Mouse (Mus musculus) heart, embryonic 12.5 days (tissue): ENCODE measurements around the gene Strip1. TPM values are rescaled to one million over a fixed set of nuclear protein-coding genes. Genes with fewer than 3 reads are reported as not detected.

Experiments used
- ATAC-seq: fragments of 200-750 bp; cut with Nextera tagmentation; 2 replicates; pipeline ENCODE4 v1.8.0; 2017; ENCODE audit warnings: moderate TSS enrichment, moderate library complexity; ENCODE audit not compliant: insufficient number of reproducible peaks, low FRiP score
- H3K27ac ChIP-seq: fragments of 300-500 bp; sonication (generic); 2 replicates; pipeline ENCODE4 v1.5.1; 2016; ENCODE audit warnings: mild to moderate bottlenecking, moderate library complexity; ENCODE audit not compliant: poor library complexity, severe bottlenecking
- H3K27me3 ChIP-seq: fragments of 300-500 bp; sonication (generic); replicated peaks from 2 replicates; pipeline ENCODE4 v1.6.1; 2016; ENCODE audit warnings: mild to moderate bottlenecking, moderate library complexity
- H3K36me3 ChIP-seq: fragments of 300-500 bp; sonication (generic); 2 replicates; pipeline ENCODE4 v1.6.1; 2016; ENCODE audit warnings: mild to moderate bottlenecking, moderate library complexity
- H3K4me1 ChIP-seq: fragments of 300-500 bp; sonication (generic); replicated peaks from 2 replicates; pipeline ENCODE4 v1.6.1; 2016; ENCODE audit warnings: mild to moderate bottlenecking
- H3K4me2 ChIP-seq: fragments of 300-500 bp; sonication (generic); 2 replicates; pipeline ENCODE4 v1.6.1; 2016; ENCODE audit warnings: mild to moderate bottlenecking, moderate library complexity
- H3K4me3 ChIP-seq: fragments of 300-500 bp; sonication (generic); 2 replicates; pipeline ENCODE4 v1.5.1; 2016; ENCODE audit warnings: mild to moderate bottlenecking
- H3K9ac ChIP-seq: fragments of 300-500 bp; sonication (generic); 2 replicates; pipeline ENCODE4 v1.6.1; 2016; ENCODE audit warnings: mild to moderate bottlenecking, moderate library complexity
- H3K9me3 ChIP-seq: fragments of 300-500 bp; sonication (generic); replicated peaks from 2 replicates; pipeline ENCODE4 v1.6.1; 2016; ENCODE audit warnings: mild to moderate bottlenecking, moderate library complexity
- WGBS: fragments of 180-500 bp; shearing (Covaris S2); methylation state at CpG from one replicate; pipeline ENCODE4 v1.1.7; 2016; 5-methylcytosine and 5-hydroxymethylcytosine counted together
- polyA plus RNA-seq: library from polyadenylated mRNA; unstranded; fragments of >200 nt; fragmentation: Nextera tagmentation; extraction: Ambion mirVana; gene quantifications from 2 replicates; pipeline ENCODE4 v1.2.1, GENCODE M21; 2016

The Strip1 gene
- polyA plus RNA-seq, 1 experiment from 2014 or later: 43.6 TPM

- Histone ChIP-seq H3K9ac (no peak overlapping the region), H3K27me3 (no peaks in the 10 kb centered on the region), H3K27ac (no peak overlapping the region), H3K36me3 (peaks cover 58% of the 10 kb centered on the region), H3K4me3 (no peak overlapping the region), H3K4me2 (no peak overlapping the region), H3K9me3 (no peaks in the 10 kb centered on the region), H3K4me1 (peaks cover 8% of the 10 kb centered on the region)
- no peak for ATAC-seq
- WGBS: 94% methylated on average over 2 of the region's 2 CpGs
Observed at GRCm38 (mm10) chr3:107628551-107628950, 2.9 kb downstream of the Strip1 start.

DNA sequence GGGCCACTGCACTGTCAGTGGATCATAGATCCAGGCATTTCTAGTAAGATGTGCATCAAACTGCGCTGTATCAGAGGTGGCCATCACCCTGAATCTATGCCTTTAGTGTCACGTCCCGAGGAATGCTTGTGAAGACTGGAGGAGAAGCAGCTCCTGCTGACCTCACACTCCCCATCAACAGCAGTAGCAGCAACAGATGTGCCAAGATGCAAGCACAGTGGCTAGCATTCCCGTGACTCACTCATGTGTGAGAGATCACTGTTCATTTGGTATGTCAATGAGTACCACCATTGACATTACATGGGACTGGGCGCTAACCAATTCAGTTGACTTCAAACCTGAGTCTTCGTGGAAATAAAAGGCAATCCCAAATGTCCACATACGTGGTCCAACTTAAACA lies 3.9 kb downstream of the Strip1 start:
- peaks cover 67% of the 10 kb centered on the region for H3K36me3 ChIP-seq
- H3K9me3 ChIP-seq: no peaks in the 10 kb centered on the region
- no peaks in the 10 kb centered on the region for H3K27me3 ChIP-seq
- 90% methylated on average over 7 of the region's 7 CpGs for WGBS
- H3K4me2 ChIP-seq: no peak overlapping the region
- no peak for ATAC-seq
- H3K27ac ChIP-seq: no peak overlapping the region
- H3K9ac ChIP-seq: no peak overlapping the region
- peaks cover 8% of the 10 kb centered on the region for H3K4me1 ChIP-seq
- no peak overlapping the region for H3K4me3 ChIP-seq

DNA sequence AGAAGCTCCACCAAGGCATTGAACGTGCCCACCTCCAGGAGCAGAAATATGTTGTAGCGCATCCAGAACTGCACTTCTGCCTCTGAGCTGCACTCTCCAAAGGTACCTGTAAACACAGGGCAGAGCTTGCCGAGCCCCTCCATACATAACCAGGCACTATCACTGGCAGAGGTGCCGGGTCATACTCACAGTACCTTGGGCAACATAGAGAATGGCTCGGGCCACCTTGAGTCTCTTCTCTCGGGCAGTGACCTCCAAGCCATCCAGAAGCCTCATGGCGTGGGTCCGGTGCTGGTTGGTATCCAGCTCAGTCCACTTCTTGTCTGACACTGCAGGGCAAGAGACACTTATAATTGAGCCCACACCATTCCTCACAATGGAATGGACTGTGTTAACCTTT lies 4.7 kb downstream of the Strip1 start:
- H3K27ac ChIP-seq: no peak overlapping the region
- H3K27me3 ChIP-seq: no peaks in the 10 kb centered on the region
- WGBS: 95% methylated on average over 8 of the region's 8 CpGs
- peaks cover 76% of the 10 kb centered on the region for H3K36me3 ChIP-seq
- no peak overlapping the region for H3K9ac ChIP-seq
- peaks cover 8% of the 10 kb centered on the region for H3K4me1 ChIP-seq
- ATAC-seq: no peak
- H3K4me2 ChIP-seq: no peak overlapping the region
- no peaks in the 10 kb centered on the region for H3K9me3 ChIP-seq
- no peak overlapping the region for H3K4me3 ChIP-seq

GRCm38 (mm10) chr3:107625536-107625935 lies 6.0 kb downstream of the Strip1 start:
- Histone ChIP-seq H3K9me3 (no peaks in the 10 kb centered on the region), H3K27me3 (no peaks in the 10 kb centered on the region), H3K4me1 (peaks cover 6% of the 10 kb centered on the region), H3K4me3 (no peak overlapping the region), H3K27ac (no peak overlapping the region), H3K9ac (no peak overlapping the region), H3K4me2 (no peak overlapping the region), H3K36me3 (peaks cover 87% of the 10 kb centered on the region)
- WGBS: 93% methylated on average over 8 of the region's 8 CpGs
- ATAC-seq: no peak

GRCm38 (mm10) chr3:107624424-107624823 lies 7.1 kb downstream of the Strip1 start:
- Histone ChIP-seq H3K9me3 (no peaks in the 10 kb centered on the region), H3K4me3 (no peak overlapping the region), H3K36me3 (peaks cover 92% of the 10 kb centered on the region), H3K4me1 (no peaks in the 10 kb centered on the region), H3K4me2 (no peak overlapping the region), H3K9ac (no peak overlapping the region), H3K27me3 (no peaks in the 10 kb centered on the region), H3K27ac (no peak overlapping the region)
- no peak for ATAC-seq
- 93% methylated on average over 8 of the region's 8 CpGs for WGBS

- H3K27me3 ChIP-seq: no peaks in the 10 kb centered on the region
- no peak for ATAC-seq
- no peak overlapping the region for H3K27ac ChIP-seq
- no peaks in the 10 kb centered on the region for H3K4me1 ChIP-seq
- H3K36me3 ChIP-seq: peaks cover 95% of the 10 kb centered on the region
- H3K9ac ChIP-seq: no peak overlapping the region
- H3K4me2 ChIP-seq: no peak overlapping the region
- H3K9me3 ChIP-seq: no peaks in the 10 kb centered on the region
- 89% methylated on average over 7 of the region's 7 CpGs for WGBS
- H3K4me3 ChIP-seq: no peak overlapping the region
Observed at GRCm38 (mm10) chr3:107622537-107622936, 9.0 kb downstream of the Strip1 start.

DNA sequence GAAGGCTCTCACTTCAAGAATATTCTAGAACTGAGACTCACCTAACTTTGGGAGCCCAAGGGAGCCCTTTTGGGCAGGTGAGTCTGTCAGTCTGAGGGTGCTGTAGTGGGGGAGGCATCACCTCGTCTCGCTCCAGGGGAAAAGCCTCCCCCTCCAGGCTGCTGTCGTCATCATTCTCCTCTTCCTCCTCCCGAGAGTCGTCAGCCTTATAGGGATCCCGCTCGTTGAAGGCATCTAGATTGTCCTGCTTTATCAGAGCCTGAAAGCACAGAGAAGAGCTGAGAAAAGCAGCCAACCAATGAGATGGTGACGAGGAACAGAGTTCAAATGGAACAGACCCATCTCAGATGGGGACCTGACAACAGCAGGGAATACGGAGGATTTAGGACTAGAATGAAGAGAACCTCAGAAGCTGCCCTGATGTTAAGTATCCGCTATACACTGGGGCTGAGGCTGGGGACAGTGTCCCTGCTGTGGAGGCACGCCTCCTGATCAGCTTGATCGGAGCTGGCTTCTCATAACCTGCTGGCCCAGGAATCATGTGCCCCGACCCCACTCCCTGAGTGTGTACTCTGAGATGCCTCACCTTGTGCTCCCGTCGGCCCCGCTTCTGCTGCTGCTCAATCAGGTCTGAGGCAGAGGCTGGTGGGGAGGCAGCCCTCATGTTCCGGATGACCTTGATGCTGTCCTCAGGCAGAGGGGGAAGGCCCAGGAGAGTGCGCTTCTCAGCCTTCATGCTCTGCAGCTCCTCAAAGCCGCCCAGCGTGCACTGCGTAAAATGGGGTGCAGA lies 10.0 kb downstream of the Strip1 start:
- Histone ChIP-seq H3K9me3 (no peaks in the 10 kb centered on the region), H3K9ac (no peak overlapping the region), H3K4me3 (no peak overlapping the region), H3K36me3 (peaks cover 95% of the 10 kb centered on the region), H3K4me1 (no peaks in the 10 kb centered on the region), H3K27me3 (no peaks in the 10 kb centered on the region), H3K27ac (no peak overlapping the region), H3K4me2 (no peak overlapping the region)
- 83% methylated on average over 21 of the region's 21 CpGs for WGBS
- ATAC-seq: no peak

DNA sequence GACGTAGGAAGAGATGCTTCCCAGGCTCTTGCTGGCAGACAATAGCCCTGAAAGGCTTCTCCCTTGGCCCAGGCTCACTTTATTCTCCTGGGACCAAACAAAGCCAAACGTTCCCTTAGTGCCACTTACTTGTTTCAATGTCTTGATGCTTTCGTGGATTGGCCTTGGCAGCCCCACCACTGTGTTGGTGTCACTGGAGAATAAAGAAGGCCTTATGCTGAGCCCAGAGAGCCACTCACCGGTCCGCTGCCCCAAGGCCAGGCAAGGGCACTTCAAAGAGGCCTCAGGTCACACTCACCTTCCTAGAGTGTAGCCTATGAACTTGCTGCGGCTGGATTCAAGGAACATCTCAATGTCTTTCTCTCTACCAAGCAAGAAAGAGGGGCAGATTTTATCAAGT lies 11.6 kb downstream of the Strip1 start:
- no peaks in the 10 kb centered on the region for H3K27me3 ChIP-seq
- no peak overlapping the region for H3K4me2 ChIP-seq
- H3K4me3 ChIP-seq: no peak overlapping the region
- H3K27ac ChIP-seq: no peak overlapping the region
- H3K9me3 ChIP-seq: no peaks in the 10 kb centered on the region
- H3K9ac ChIP-seq: no peak overlapping the region
- 88% methylated on average over 6 of the region's 6 CpGs for WGBS
- no peak for ATAC-seq
- H3K4me1 ChIP-seq: no peaks in the 10 kb centered on the region
- peaks cover 95% of the 10 kb centered on the region for H3K36me3 ChIP-seq

DNA sequence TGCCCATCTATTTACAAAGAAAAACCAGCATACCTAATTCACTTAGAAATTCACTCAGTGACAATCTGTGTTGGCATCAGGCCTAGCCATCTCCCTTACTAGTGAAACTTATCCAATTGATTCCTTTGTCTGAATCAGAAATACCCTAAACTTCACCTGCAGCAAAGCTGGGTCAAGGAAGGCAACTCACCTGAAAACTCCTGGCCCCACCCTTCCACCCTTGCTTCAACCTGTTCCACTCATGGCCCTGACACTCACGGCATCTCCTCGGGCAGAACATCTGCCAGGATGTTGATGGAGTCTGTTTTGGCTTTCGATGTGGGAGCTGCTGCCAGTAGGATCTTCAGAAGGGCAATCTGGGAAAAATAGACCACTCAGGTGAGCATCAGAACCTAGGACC lies 13.7 kb downstream of the Strip1 start:
- Histone ChIP-seq H3K27ac (no peak overlapping the region), H3K4me3 (no peak overlapping the region), H3K4me2 (no peak overlapping the region), H3K9ac (no peak overlapping the region), H3K27me3 (no peaks in the 10 kb centered on the region), H3K36me3 (peaks cover 95% of the 10 kb centered on the region), H3K9me3 (no peaks in the 10 kb centered on the region), H3K4me1 (no peaks in the 10 kb centered on the region)
- 93% methylated on average over 3 of the region's 3 CpGs for WGBS
- no peak for ATAC-seq

- no peaks in the 10 kb centered on the region for H3K27me3 ChIP-seq
- H3K4me1 ChIP-seq: peaks cover 14% of the 10 kb centered on the region
- no peak overlapping the region for H3K4me3 ChIP-seq
- H3K9ac ChIP-seq: no peak overlapping the region
- H3K27ac ChIP-seq: no peak overlapping the region
- 84% methylated on average over 11 of the region's 11 CpGs for WGBS
- ATAC-seq: 0 out of 2 replicates have a peak, but pooled peaks have one; percentile 56
- no peaks in the 10 kb centered on the region for H3K9me3 ChIP-seq
- peaks cover 71% of the 10 kb centered on the region for H3K36me3 ChIP-seq
- H3K4me2 ChIP-seq: no peak overlapping the region
Observed at GRCm38 (mm10) chr3:107612902-107613525, 18.5 kb downstream of the Strip1 start.

DNA sequence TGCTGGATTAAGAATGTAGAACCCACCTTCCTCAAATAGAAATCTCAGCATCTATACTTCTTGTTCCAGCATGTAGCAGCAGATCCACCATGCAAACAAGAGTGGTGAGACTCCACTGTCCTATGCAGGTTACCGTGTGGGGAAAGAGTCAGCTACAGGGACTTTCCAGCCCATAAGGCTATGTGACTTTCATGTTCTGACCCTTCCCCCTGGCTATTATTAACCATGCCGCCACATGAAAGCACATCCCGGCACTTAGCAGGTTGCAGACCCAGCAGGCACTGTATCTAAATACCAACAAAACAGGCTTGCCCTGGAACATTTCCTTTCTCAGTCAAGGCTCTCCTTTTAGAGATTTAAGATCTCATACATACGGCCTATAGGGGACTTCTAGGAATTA lies 20.1 kb downstream of the Strip1 start:
- peaks cover 18% of the 10 kb centered on the region for H3K4me1 ChIP-seq
- H3K36me3 ChIP-seq: peaks cover 55% of the 10 kb centered on the region
- no peak overlapping the region for H3K4me3 ChIP-seq
- no peak overlapping the region for H3K4me2 ChIP-seq
- 0 out of 2 replicates have a peak overlapping the region, but pooled peaks have one; percentile 13 for H3K9ac ChIP-seq
- ATAC-seq: no peak
- H3K27me3 ChIP-seq: no peaks in the 10 kb centered on the region
- no peak overlapping the region for H3K27ac ChIP-seq
- no peaks in the 10 kb centered on the region for H3K9me3 ChIP-seq
- 46% methylated on average over 4 of the region's 4 CpGs for WGBS
